Mouse (Mus musculus) right cerebral cortex, adult 18-20 months (tissue): Measurements from ENCODE around the gene 9330161L09Rik.
"Not testable (repeated sequence)": the region's sequence is repeated elsewhere in the genome, so short reads cannot be mapped to it uniquely, and the experiment has no call there.

Experiments used
- DNase-seq: peaks from one replicate; pipeline ENCODE4 v3.0.0; 2022; ENCODE audit warnings: mixed read lengths

Gene 9330161L09Rik

DNA sequence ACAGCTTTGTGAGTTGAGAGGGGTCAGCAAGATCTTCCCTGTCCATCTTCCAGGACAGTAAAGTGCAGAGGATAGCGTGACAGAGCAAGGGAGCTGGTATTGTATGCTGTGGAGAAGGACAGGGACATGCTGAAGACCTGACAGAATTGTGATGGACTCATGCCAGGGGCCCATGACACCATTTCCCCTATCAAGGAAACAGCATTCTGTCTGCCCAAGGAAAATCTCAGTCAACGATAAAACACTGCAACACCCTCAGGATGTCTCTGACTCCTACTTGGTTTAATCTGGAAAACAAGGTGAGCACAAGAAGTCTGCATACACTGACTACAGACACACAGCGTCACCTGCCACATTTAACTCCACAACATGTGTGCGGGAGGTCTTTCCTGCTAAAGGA lies at the start of gene 9330161L09Rik:
Gene 9330161L09Rik (minus strand): TSS at position 101 of the 400 bp plus-strand sequence.
- no peak for DNase-seq

- no peak for DNase-seq
Measured at GRCm38 (mm10) chr12:103457140-103457539, 49.5 kb upstream of the 9330161L09Rik start, which contains the start of gene Ifi27l2b. Gene Ifi27l2b (minus strand): TSS chr12:103457223.

- not testable (repeated sequence) for DNase-seq
Measured at GRCm38 (mm10) chr12:103456727-103457126, 49.1 kb upstream of the 9330161L09Rik start.

GRCm38 (mm10) chr12:103453361-103453760 lies 45.7 kb upstream of the 9330161L09Rik start:
- DNase-seq, result no peak

DNA sequence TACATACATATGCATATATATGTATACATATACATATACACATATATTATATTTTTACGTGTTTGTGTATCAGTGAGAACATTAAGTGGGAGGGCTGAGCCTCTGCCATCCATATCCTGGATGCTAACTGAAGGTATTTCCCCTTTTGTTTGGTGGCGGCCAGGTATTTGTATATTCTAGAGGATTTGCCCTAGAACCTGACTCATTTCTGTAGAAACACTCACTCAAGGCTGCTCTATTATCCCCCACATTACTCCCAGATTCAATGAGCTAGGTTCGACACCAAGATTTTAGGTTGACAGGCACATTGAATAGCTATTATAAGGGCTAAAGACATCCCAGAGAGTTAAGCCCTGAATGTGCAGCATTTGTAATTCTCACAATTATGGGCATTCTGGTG lies 37.4 kb upstream of the 9330161L09Rik start:
- DNase-seq, result no peak

DNA sequence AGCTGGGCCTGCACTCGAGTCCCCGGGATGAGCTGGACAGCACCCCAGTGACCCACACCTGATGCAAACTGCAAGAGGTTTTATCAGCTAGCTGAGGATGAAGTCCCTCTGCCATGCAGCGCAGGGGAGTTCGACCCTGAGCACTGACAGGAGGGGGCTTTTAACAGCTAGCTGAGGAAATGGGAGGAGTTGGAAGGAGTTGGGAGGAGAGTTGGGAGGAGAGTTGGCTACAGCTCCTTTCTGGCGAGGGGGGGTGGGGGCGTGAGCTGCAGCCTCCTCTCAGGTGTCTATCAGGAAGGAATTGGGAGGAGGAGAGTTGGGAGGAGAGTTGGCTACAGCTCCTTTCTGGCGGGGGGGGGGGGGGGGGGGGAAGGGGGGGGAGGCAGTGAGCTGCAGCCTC lies 36.6 kb upstream of the 9330161L09Rik start:
- DNase-seq, result not testable (repeated sequence)

- no peak for DNase-seq
Measured at GRCm38 (mm10) chr12:103443524-103443923, 35.9 kb upstream of the 9330161L09Rik start, which contains the start of gene Ifi27l2a. Gene Ifi27l2a (minus strand): TSS chr12:103443680.

GRCm38 (mm10) chr12:103437601-103438000 lies 30.0 kb upstream of the 9330161L09Rik start:
- DNase-seq, result no peak

DNA sequence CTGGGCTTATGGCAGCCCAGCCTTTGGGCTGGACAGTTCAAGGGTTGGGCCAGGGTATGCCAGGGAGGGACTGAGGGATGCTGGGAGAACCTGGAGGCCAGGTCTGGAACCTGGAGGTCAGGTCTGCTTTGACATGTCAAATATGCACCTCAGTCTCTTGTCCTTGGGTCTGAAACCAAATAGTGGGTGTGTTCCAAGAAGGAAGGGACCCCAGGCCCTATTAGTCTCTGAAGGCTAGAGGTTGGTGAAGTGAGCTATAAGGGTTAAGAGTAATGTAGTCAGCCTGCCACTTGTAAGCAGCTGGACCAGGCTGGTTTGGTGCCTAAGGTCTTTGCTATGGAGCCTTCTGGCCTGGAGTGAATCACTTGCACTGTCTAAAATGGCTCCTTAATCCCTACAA lies 27.2 kb upstream of the 9330161L09Rik start:
- DNase-seq, result no peak

- peak; percentile 82 for DNase-seq
Measured at GRCm38 (mm10) chr12:103433986-103434731, 26.5 kb upstream of the 9330161L09Rik start, which contains the start of gene Ifi27. Gene Ifi27 (plus strand): TSS chr12:103434211.

DNA sequence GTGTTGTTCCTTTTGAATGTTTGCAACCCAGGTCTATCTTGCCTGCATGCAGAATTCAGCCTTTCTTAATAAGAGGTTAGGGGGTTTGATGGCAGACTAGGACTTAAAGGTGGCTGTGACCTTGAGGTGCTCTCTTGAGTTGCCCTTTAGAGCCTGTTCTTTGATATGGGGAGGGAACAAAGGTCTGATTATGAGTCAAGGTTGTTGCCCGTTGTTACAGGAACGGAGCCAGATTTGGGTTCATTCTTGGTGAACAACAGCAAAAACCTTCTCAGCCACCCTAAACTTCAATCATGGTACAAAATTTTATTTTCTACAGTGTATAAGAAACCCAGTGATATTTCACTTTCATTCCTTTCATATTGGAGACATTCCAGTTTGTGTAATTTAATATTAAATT lies 25.8 kb upstream of the 9330161L09Rik start:
- no peak for DNase-seq

- DNase-seq, result no peak
Measured at GRCm38 (mm10) chr12:103426710-103427109, 19.1 kb upstream of the 9330161L09Rik start.

DNA sequence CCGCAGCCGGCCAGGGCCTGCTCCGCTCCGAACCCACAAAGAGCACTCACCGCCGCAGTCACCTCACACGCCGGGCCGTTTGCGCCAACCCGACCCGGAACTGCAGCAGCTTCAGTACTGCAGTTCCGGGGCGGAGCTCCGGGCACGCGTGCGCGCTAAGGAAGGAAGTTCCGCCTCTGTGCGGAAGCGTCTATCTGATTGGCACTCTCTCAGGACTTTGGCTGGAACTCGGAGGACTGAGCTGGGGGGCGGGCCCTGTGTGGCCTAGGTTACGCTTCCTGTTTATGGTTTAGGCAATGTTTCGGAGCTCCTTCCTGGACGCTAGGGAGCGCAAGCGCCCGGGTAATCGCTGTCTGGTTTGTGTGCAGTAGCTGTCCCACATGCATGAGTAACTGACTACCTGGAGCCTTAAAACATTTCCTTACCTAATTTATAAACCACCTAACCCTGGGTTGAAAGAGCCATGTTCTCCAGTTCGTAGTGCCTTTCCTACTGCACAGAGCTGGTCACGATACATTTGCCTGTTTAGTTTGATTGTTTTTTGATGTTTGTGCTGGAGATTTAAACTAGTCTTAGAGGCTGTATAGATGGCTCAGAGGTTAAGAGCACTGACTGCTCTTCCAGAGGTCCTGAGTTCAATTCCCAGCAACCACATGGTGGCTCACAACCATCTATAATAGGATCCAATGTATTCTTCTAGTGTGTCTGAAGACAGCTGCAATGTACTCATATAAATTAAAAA lies 18.3 kb upstream of the 9330161L09Rik start, which contains the start of gene Ddx24:
Gene Ddx24 (minus strand): TSS at position 102 of the 742 bp plus-strand sequence.
- peak; percentile 99 for DNase-seq

DNA sequence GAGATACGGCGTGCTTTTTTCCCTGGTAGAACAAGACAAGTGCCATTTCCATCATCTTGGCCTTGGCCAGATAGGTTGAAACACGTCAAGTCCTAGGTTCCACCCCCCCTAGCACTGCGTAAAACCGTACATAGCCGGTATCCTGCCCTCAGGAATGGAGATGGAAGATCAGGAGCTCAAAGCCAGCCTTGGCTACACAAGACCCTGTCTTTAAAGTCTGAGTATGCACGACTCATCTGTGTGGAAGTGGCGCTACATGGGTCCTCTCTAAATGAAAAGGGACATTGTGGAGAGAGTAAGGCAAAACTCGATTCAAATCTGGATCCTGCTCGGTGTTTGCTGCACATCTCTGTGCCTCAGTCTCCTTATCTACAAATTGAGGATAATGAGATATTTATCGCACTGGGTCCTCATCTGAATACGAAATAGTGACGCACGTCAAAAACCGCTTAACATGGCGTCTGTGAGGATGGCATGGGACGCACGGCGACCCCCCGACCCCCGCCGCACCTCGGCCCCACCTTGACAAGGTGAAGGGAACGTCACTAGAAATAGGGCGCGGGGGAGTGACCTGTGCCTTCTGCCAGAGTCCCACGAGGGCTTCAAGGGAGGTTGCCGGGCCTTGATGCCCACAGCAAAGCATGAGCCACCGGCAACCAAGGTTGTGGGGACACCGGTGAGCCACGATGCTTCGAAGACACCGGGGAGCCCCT lies 17.6 kb upstream of the 9330161L09Rik start:
- no peak for DNase-seq

GRCm38 (mm10) chr12:103408144-103408543 lies 524 bp upstream of the 9330161L09Rik start:
- peak; percentile 75 for DNase-seq

DNA sequence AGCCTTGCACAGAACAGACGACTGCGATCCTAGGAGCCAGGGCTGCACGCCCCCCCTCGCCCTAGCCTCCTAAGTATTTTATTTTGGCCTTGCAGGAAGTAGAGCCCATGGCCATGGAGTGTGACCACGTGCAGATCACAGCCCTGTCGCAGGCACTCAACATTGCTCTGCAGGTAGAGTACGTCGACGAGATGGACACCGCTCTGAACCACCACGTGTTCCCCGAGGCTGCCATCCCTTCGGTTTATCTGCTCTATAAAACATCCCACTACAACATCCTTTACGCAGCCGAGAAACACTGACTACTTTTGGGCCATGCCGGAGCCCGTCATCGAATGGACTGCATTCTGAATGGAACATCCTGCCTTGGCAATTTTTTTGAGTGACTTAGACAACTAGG lies 3.5 kb downstream of the 9330161L09Rik start:
- DNase-seq, result no peak

DNA sequence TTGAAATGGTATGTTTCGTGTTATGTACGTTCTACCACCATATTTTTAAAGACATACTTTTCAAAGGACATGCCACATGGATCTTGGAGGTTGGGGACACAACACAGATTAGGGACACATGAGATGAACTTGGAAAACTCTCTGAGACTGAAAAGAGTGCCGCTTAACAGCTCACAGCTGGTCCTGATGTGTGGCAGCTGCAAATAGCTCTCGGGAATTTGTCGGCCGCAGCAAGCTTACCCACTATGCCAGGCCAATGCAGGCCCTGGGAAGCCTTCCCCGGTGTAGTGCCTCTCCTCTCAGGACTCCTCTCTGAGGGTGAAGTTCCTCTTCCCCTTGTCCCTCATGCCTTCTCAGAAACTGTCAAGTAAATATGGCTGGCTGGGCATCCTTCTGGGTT lies 10.9 kb downstream of the 9330161L09Rik start:
- no peak for DNase-seq

- DNase-seq, result no peak
Measured at GRCm38 (mm10) chr12:103395486-103396275, 11.9 kb downstream of the 9330161L09Rik start.

- DNase-seq, result no peak
Measured at GRCm38 (mm10) chr12:103393528-103393927, 14.1 kb downstream of the 9330161L09Rik start.

- DNase-seq, result peak; percentile 79
Measured at GRCm38 (mm10) chr12:103391098-103391497, 16.5 kb downstream of the 9330161L09Rik start.

GRCm38 (mm10) chr12:103389982-103390381 lies 17.6 kb downstream of the 9330161L09Rik start:
- no peak for DNase-seq

DNA sequence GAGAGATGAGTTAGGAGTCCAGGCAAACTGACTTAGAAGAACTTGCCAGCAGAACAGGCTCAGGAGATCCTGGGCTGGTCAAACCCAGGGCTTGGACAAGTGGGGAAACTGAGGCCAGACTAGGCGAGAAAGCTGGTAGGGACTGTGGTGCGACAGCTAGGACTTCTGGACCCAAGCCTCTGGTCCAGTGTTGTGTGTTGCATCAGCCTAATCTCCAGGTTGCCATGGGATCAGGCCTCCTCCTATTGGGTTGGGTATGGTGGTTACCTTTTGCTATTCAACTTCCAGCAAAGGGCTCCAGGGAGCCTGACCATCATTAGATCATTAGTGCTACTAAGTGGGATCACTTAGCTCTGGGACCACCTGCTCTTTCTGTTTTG lies 18.3 kb downstream of the 9330161L09Rik start:
- no peak for DNase-seq
